Mouse (Mus musculus) lung, postnatal 0 days (tissue): ENCODE measurements around the gene Zfp46.

ENCODE experiments used
- CTCF ChIP-seq: IDR thresholded peaks from 2 replicates; pipeline ENCODE4 v1.5.1; 2016; ENCODE audit warnings: antibody characterized with exemption, mild to moderate bottlenecking
- EP300 ChIP-seq: IDR thresholded peaks from 2 replicates; pipeline ENCODE4 v1.6.1; 2016; ENCODE audit warnings: antibody characterized with exemption, mild to moderate bottlenecking, control low read depth

DNA sequence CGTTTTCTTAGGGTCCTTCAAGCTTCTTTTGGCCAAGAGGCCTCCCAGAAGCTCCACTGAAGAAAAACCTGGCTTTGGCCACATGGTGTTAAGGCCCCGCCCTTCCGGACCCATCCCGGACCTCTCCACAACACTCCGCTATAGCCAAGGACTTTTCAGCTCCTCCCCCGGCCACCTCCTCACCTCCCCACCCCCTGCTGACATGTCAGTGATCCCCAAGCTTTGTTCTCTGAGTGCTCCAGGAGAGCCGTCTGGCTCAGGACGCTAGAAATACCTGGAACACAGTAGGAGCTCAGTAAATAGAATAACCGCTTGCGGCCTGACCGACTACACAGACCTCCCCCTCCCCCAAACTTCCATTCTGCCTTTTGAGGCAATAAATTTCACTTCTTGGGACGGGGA lies 37.9 kb upstream of the Zfp46 start:
- no peak for TF ChIP-seq EP300
- no peak for TF ChIP-seq CTCF
